ENCODE assay signal across 8 mouse cellular contexts in genomic region chr6:86830738-86831500, GRCm38 (mm10). TPM values are rescaled to one million over a fixed set of nuclear protein-coding genes. Genes with fewer than 3 reads are reported as not detected.
DNase-seq lines count a peak whose midpoint lies in the region; TF ChIP-seq lines count a peak whose summit lies in the region.
"Had no signal": no experiment of that assay in that cellular context is flagged by ENCODE, and none has a peak within 500 bp of the region (broad histone marks: within the 10 kb centered on the region; RNA-seq: fewer than 3 reads in every experiment).

No protein-coding gene starts in this region.

- intact Hi-C loops in heart, postnatal 10 days (cut with DNase I): no loop called here

- TF ChIP-seq POLR2A in lung, adult 2 months (IDR thresholded peaks at IDR 0.05; ENCODE audit: borderline replicate concordance, extremely low read depth, low read depth, low read length): no peak

- H3K4me1 ChIP-seq in lung, adult 2 months (ENCODE audit: control insufficient read depth, insufficient read depth, low read length): peaks cover 15% of the 10 kb centered on the region

- WGBS in lung, adult 2 months: 30% methylated on average over 10 of the region's 10 CpGs

- TF ChIP-seq CTCF in lung, adult 2 months (IDR thresholded peaks at IDR 0.05; ENCODE audit: insufficient read depth, low read length): no peak

- H3K4me3 ChIP-seq in lung, adult 2 months (replicated peaks; ENCODE audit: extremely low read depth, low read depth, low read length): no peak overlapping the region

- DNase-seq in urinary bladder, postnatal 14 days (ENCODE audit: low spot score): peak; percentile 44
- DNase-seq in urinary bladder, postnatal 10 days (ENCODE audit: low spot score): no peak
- DNase-seq in heart, postnatal 10 days: peak; percentile 76 to 81
- DNase-seq in lung, adult 2 months: peak; percentile 21
- DNase-seq in cerebellum, adult 18-20 months: no peak
- no peak for DNase-seq in right cerebral cortex, postnatal 10 days (ENCODE audit: low spot score in 2 of 2)
- no peak for DNase-seq in neural tube, embryonic 10.5 days (ENCODE audit: extremely low spot score, low spot score)
- DNase-seq: right cerebral cortex, postnatal 25 days had no signal

RNA-seq across cellular contexts. Expression of gene Aak1, which starts 18.4 kb away (rescaled TPM):
- 100 to 1,000 TPM in 1 of 2 experiments, 10 to 100 TPM in 1; 95.7 to 103 TPM for total RNA-seq in heart, postnatal 10 days (2021)
- polyA plus RNA-seq in lung, adult 2 months (2012; rRNA removed): 17.7 and 23.0 TPM in 2 replicates

RNA-seq across cellular contexts. Expression of gene Anxa4, which starts 37.5 kb away (rescaled TPM):
- total RNA-seq in heart, postnatal 10 days (2021): 10 to 100 TPM; 38.5 to 39.6 TPM
- 76.5 and 110 TPM in 2 replicates for polyA plus RNA-seq in lung, adult 2 months (2012; rRNA removed)

Comparison
In these comparisons a context has a peak if more than half of its experiments do, and no peak if none do; other contexts are left out.
1. DNase-seq: peak in urinary bladder, postnatal 14 days (single experiment), heart, postnatal 10 days (2 of 2) and lung, adult 2 months (single experiment); none in urinary bladder, postnatal 10 days (single experiment), cerebellum, adult 18-20 months (0 of 2), right cerebral cortex, postnatal 10 days (0 of 2) and neural tube, embryonic 10.5 days (single experiment).